Mouse (Mus musculus) spleen, adult 2 months (tissue): ENCODE measurements at regions not wholly inside any gene's neighbourhood (a gene's known extent, or its start where the extent isn't known, plus 50 kb on each side); places are given as distances from the start of the nearest gene placed in this dataset.

ENCODE experiments used
- DNase-seq, 2 experiments: peaks; one replicate each; pipeline versions ENCODE4 v3.0.0 to v3.0.0-alpha.2; 2012 to 2021; ENCODE audit warnings: low spot score in 2 of 2, low read depth in 1 of 2
- H3K27ac ChIP-seq: fragments of 200-500 bp; 2 replicates; pipeline ENCODE4 v1.5.1; 2012; ENCODE audit warnings: low read length, inconsistent platforms; ENCODE audit not compliant: insufficient read depth
- H3K27me3 ChIP-seq: fragments of 200-500 bp; 2 replicates; pipeline ENCODE4 v1.6.1; 2012; ENCODE audit warnings: mild to moderate bottlenecking, moderate library complexity, low read length, inconsistent platforms; ENCODE audit not compliant: control insufficient read depth, insufficient read depth
- H3K36me3 ChIP-seq: fragments of 200-500 bp; 2 replicates; pipeline ENCODE4 v1.6.1; 2012; ENCODE audit warnings: mild to moderate bottlenecking, low read length, inconsistent platforms; ENCODE audit not compliant: control insufficient read depth, insufficient read depth
- H3K4me1 ChIP-seq: fragments of 200-500 bp; 2 replicates; pipeline ENCODE4 v1.6.1; 2011; ENCODE audit warnings: inconsistent platforms; ENCODE audit not compliant: control insufficient read depth, insufficient read depth, insufficient read length
- H3K4me3 ChIP-seq: fragments of 200-500 bp; 2 replicates; pipeline ENCODE4 v1.5.1; 2011; ENCODE audit warnings: mild to moderate bottlenecking, inconsistent platforms; ENCODE audit not compliant: insufficient read depth, insufficient read length; ENCODE audit errors: extremely low read depth
- CTCF ChIP-seq: fragments of 200-500 bp; IDR thresholded peaks from 2 replicates; pipeline ENCODE4 v1.5.1; 2011; ENCODE audit warnings: mild to moderate bottlenecking, inconsistent platforms; ENCODE audit not compliant: insufficient read depth, insufficient read length, insufficient replicate concordance; ENCODE audit errors: extremely low read depth
- POLR2A ChIP-seq: fragments of 200-500 bp; IDR thresholded peaks from 2 replicates; pipeline ENCODE4 v1.6.1; 2011; ENCODE audit warnings: low read depth, low read length, inconsistent platforms
- whole genome bisulfite sequencing: fragments of 180-500 bp; shearing (Covaris S2); methylation state at CpG from one replicate; pipeline ENCODE4 v1.1.7; 2018; 5-methylcytosine and 5-hydroxymethylcytosine counted together

- no peak overlapping the region for H3K4me3 ChIP-seq
- H3K4me1 ChIP-seq: no peaks in the 10 kb centered on the region
- H3K27ac ChIP-seq: no peak overlapping the region
- TF ChIP-seq POLR2A: no peak
- no peak for TF ChIP-seq CTCF
- H3K36me3 ChIP-seq: no peaks in the 10 kb centered on the region
- H3K27me3 ChIP-seq: no peaks in the 10 kb centered on the region
- whole genome bisulfite sequencing: 71% methylated on average over 1 of the region's 1 CpGs
- no peak for DNase-seq
These were observed 414.0 kb upstream of the Smarca2 start for GRCm38 (mm10) chr19:26190803-26191202.

DNA sequence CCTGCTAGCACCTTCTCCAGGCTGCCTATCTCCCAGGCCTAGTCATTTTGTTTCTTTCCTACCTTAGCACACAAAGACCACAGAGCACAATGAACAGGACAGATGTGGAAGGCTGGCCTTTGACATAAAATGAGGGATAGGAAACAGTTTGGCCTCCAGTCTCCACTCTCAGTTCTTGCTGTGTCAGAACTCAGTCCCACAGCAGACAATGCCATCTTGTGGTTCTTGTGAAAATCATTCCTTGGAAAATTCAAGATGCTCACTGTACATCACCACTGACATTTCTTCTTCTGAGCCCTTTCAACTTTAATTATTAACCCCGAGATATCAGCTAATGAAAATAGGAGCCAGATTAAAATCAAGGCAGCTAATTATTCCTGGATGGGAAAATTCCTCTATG is 411.2 kb upstream of the Smarca2 start:
- WGBS: 88% methylated on average over 1 of the region's 1 CpGs
- DNase-seq: no peak
- Histone ChIP-seq H3K27me3 (no peaks in the 10 kb centered on the region), H3K27ac (no peak overlapping the region), H3K4me1 (no peaks in the 10 kb centered on the region), H3K4me3 (no peak overlapping the region), H3K36me3 (no peaks in the 10 kb centered on the region)
- no peak for TF ChIP-seq POLR2A
- no peak for TF ChIP-seq CTCF

GRCm38 (mm10) chr19:26208760-26209159 is 396.1 kb upstream of the Smarca2 start:
- Histone ChIP-seq H3K27me3 (no peaks in the 10 kb centered on the region), H3K4me1 (no peaks in the 10 kb centered on the region), H3K27ac (no peak overlapping the region), H3K4me3 (no peak overlapping the region), H3K36me3 (no peaks in the 10 kb centered on the region)
- DNase-seq: no peak
- 60% methylated on average over 1 of the region's 1 CpGs for WGBS
- TF ChIP-seq POLR2A (no peak), CTCF (no peak)

- no peak overlapping the region for H3K27ac ChIP-seq
- no peaks in the 10 kb centered on the region for H3K36me3 ChIP-seq
- H3K27me3 ChIP-seq: no peaks in the 10 kb centered on the region
- WGBS: 67% methylated on average over 4 of the region's 4 CpGs
- no peak overlapping the region for H3K4me3 ChIP-seq
- H3K4me1 ChIP-seq: no peaks in the 10 kb centered on the region
- DNase-seq: no peak
- no peak for TF ChIP-seq CTCF
- no peak for TF ChIP-seq POLR2A
These were observed 370.3 kb upstream of the Smarca2 start for GRCm38 (mm10) chr19:26234539-26234938.

DNA sequence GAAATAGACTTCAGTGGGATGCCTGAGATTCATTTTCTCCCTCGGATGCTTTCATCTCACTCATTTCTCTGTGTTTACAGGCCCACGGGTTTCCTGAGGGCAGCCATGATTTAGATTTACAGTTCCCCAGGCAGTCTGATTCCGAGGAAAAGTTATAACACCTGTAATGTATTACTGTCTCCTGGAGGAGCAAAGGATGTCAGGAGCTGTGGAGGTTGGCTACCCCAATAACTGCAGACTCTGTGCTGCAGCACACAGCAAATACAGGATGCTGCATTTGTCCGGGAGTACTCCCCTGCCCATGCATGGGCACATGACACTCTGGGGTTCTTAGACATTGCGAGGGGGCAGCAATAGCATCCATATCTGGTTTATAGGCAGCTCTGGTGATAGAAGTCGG is 360.8 kb upstream of the Smarca2 start:
- Histone ChIP-seq H3K36me3 (no peaks in the 10 kb centered on the region), H3K27me3 (no peaks in the 10 kb centered on the region), H3K27ac (no peak overlapping the region), H3K4me1 (no peaks in the 10 kb centered on the region), H3K4me3 (no peak overlapping the region)
- TF ChIP-seq POLR2A: no peak
- DNase-seq: no peak
- 81% methylated on average over 6 of the region's 6 CpGs for WGBS

- 84% methylated on average over 6 of the region's 6 CpGs for WGBS
- no peaks in the 10 kb centered on the region for H3K27me3 ChIP-seq
- no peaks in the 10 kb centered on the region for H3K4me1 ChIP-seq
- TF ChIP-seq CTCF (no peak), POLR2A (no peak)
- DNase-seq: no peak
- no peak overlapping the region for H3K27ac ChIP-seq
- no peaks in the 10 kb centered on the region for H3K36me3 ChIP-seq
- no peak overlapping the region for H3K4me3 ChIP-seq
These were observed 355.1 kb upstream of the Smarca2 start for GRCm38 (mm10) chr19:26249751-26250150.

- TF ChIP-seq CTCF (no peak), POLR2A (no peak)
- H3K4me1 ChIP-seq: no peaks in the 10 kb centered on the region
- H3K27me3 ChIP-seq: no peaks in the 10 kb centered on the region
These were observed 346.2 kb upstream of the Smarca2 start for GRCm38 (mm10) chr19:26258677-26259076.

DNA sequence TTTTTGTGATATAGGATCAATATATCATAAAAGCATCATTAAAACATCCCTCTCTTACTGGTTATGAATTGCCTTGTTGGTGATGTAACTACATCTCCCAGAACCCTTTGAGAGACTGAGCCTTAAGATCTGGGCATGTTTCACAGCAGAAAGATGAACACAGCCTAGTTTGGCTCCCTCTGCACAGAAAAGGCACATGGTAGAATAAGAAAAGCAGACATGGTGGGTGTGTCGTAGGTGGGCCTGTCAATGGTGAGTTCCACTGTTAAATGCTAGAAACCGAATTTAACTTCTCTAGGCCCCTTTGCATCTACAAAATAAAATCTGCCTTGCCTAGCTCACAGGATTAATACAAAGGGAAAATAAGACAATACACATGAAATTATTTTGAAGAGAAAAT is 343.3 kb upstream of the Smarca2 start:
- no peak overlapping the region for H3K27ac ChIP-seq
- DNase-seq: no peak
- no peaks in the 10 kb centered on the region for H3K4me1 ChIP-seq
- TF ChIP-seq POLR2A (no peak), CTCF (no peak)
- H3K36me3 ChIP-seq: no peaks in the 10 kb centered on the region
- 81% methylated on average over 2 of the region's 2 CpGs for WGBS
- H3K27me3 ChIP-seq: no peaks in the 10 kb centered on the region
- H3K4me3 ChIP-seq: no peak overlapping the region

More at GRCm38 (mm10) chr19:26258677-26259076, 346.2 kb upstream of the Smarca2 start:
- 57% methylated on average over 4 of the region's 4 CpGs for WGBS
- Histone ChIP-seq H3K36me3 (no peaks in the 10 kb centered on the region), H3K27ac (no peak overlapping the region), H3K4me3 (no peak overlapping the region)
- no peak for DNase-seq
